Mouse (Mus musculus): ENCODE results near the gene Sec24a.
A peak's percentile ranks its signal among the peaks of the same experiment; 100 is the strongest.
"Not testable (repeated sequence)": the region's sequence is repeated elsewhere in the genome, so short reads cannot be mapped to it uniquely, and the experiment has no call there.

Gene Sec24a

DNA sequence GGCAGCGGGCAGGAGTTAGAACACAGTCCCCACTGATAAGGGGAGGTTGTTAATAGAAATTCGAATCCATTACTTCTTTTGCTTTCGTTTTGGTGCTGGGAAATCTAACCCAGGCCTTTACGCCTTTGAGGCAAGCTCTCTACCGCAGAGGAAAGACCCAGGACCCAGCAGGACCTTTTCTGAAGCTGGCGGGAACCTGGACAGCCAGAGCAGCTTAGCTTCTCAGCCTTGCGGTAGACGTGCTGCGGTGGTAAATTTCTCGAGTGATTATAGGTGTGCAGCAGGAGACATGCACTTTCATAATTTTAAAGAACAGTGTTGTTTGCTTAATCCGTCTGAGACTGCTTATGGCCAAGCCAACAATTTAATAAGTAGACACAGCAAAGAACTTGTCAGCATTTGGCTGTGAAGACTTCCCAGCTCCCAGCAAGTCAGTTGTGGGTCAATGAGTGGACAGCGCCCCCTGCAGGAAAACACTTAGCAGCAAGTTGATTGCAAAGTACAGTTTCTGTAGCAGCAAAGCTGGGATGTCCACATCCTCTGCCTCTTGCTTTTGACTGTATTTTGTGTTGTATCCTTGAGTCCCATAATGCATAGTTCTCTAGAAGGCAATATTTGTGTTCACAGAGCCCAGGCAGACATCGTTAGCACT is 82.0 kb downstream of the Sec24a start:
- peak; percentile 90 for DNase-seq

DNA sequence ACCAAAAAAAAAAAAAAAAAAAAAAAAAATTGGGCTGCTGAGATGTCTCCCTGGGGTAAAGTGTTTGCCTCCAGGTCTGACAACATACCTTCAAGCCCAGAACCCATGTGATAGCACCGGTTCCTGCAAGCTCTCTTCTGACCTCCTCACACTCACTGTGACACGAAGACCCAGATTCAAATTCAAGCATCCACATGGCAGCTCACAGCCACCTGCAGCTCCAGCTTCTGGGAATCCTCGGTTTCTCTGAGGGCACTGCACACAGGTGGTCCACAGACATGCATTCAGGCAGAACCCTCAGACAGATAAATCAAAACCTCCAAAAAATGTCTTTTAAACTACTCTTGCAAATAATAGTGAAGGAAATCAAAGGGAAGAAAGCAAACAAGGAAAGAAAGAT is 84.0 kb downstream of the Sec24a start:
- no peak for DNase-seq

DNA sequence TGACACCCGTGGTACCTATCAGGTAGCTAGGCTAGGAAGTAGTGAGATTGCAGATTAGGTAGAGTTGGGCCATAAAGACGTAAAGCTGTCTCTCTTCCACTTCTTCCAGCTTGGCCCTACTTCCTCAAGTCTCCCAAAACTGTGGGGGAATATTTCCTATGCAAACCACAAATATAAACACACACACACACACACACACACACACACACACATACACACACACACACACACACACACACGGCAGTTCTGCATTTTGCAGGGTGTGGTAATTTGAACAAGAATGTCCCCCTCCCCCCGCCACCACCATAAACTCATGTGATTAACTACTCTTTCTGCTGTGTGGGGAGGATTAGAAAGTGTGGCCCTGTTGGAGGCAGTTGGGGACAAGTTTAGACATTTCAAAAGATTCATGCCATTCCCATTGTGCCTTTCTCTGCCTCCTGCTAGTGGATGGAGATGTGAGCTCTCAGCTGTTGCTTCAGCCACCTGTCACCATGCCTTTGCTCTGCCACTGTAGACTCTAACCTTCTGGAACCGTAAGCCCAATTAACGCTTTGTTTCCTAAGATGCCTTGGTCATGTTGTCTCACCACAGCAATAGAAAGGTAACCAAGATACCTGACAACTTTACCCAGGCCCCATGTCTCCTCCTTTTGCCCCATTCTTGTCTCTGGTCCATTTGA is 85.6 kb downstream of the Sec24a start:
- DNase-seq = no peak

DNA sequence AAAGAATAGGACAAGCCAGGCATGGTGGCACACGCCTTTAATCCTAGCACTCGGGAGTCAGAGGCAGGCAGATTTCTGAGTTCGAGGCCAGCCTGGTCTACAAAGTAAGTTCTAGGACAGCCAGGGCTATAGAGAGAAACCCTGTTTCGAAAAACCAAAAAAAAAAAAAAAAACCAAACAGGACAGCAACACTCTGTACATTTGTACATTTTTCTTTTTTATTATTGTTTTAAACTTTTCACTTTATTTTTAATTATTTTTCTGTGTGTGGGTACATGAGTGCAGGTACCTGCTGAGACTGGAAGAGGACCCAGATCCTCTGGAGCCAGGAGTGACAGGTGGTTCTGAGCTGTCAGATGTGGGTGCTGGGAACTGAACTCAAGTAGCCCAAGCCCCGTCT is 88.0 kb downstream of the Sec24a start:
- DNase-seq = no peak

DNA sequence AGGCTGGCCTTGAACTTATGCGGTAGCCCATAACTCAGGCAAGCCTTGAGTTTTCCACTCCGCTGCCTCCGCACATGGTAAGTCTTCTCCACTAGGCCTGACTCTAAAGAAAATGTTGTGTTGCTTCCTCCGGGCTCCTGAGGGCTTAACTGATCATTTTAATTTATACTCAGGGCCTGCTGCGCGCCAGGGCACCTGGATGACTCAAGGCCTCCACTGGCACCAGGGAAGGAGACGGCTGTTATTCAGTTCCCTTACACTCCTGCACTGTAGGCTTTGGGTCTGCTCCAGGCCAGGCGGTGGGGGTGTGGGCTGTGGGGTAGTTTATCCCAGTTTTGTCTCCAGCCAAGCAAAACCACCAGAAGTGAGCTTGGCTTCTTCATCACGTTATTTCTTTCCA is 90.1 kb downstream of the Sec24a start:
- no peak for DNase-seq

- DNase-seq = no peak
Measured at GRCm38 (mm10) chr11:51671376-51671775, 92.1 kb downstream of the Sec24a start.

DNA sequence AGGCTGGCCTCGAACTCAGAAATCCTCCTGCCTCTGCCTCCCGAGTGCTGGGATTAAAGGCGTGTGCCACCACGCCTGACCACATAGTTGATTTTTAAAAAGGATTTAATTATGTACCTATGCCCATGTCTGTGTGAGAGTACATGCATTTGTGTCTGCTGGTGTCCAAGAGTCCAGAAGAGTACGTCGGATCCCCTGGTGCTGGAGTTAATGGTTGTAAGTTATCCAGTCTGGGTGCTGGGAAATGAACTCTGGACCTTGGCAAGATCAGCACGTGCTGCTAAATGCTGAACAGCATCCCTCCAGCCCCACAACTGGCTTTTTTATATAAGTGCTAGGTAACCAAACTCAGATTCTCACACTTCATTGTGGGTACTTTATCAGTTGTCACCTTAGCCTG is 92.6 kb downstream of the Sec24a start:
- no peak for DNase-seq

GRCm38 (mm10) chr11:51664747-51665146 is 98.7 kb downstream of the Sec24a start:
- DNase-seq = not testable (repeated sequence)

DNA sequence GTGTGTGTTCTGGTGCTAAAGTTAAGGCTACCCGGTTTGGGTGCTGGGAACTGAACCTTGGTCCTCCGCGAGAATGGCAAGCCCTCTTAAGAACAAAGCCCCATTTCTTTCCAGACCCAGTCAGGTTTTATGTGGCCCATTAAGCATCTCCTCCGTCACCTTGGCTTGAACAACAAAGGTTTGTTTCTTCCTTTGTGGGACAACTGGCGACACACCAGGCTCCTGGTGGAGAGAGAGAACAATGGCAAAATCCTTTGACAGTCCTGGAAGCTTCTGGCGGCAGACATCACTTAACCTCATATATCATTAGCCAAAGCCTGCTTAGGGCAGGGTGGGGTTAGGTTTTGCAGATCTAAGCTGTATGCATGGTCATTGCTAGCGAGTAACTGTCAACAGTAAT is 100.8 kb downstream of the Sec24a start:
- peak; percentile 21 for DNase-seq

DNA sequence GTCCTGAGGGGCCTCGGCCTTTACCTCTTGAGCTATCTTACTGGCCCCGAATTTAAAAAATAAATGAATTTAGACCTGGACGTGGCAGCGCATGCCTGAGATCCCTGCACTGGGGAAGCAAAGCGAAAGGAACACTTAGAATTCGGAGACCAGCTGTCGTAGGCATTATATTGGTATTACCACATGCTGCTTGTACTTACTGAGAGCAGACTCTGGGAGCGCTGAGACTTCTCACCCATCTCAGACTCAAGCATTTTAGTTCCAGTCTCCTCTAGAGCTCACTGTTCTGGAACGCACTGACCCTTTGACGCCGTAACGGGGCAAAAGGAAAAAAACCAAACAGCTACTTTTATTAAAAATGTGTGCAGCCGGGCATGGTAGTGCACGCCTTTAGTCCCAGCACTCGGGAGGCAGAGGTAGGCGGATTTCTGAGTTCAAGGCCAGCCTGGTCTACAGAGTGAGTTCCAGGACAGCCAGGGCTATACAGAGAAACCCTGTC is 101.5 kb downstream of the Sec24a start:
- no peak for DNase-seq

- DNase-seq = no peak
Measured at GRCm38 (mm10) chr11:51658705-51659104, 104.7 kb downstream of the Sec24a start.

- DNase-seq = no peak
Measured at GRCm38 (mm10) chr11:51658291-51658690, 105.1 kb downstream of the Sec24a start.

DNA sequence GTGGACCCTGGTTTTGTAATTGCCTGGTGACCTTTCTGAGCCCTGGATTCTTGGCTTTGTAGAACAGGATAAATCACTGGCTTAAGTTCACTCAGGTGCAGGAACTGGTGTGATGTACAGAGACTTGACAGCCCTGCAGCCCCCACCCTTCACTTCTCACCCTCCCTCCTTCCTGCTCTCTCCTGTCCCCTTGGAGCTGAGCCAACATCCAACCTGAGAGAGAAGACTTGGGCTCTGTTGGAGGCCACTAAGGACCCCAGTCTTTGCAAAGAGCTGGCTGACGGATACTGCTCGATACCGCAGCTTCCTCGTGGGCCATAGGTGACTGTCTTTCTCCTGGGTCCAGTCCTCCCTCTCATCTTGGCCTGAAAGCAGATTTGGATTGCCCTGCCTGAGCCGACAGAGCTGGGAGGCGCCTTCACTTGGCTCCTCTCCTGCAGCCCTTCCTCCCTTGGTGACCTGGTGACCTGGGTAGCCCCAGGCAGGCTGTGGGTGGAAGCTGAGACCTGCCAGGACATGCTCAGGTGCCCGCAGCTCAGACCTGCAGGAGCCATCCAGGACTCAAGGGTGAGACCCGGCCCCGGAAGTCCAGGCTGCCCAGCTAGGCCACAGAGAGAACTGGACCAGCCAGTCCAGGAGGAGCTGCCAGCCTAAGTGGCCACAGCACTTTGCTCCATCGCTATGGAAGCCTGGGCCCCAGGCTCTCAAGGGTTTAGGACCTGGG is 106.5 kb downstream of the Sec24a start:
- no peak for DNase-seq

DNA sequence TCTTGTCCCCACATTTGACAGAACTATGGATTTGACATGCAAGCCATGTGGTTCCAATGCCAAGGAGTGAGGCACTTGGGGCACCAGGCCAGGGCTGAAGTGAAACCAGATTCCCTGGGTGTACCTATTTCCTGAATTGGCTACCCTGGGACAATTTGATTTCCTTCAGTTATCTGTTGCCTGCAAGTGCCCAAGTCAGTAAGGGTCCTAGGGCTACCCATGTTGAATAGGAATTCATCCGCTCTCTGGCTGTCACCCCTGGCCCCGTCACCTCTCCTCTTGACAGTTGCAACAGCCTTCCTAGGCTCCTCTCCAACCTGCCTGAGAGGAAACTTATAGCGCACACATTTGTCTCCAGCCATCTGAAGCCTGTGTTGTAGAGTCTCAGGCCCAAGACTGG is 108.5 kb downstream of the Sec24a start:
- no peak for DNase-seq

DNA sequence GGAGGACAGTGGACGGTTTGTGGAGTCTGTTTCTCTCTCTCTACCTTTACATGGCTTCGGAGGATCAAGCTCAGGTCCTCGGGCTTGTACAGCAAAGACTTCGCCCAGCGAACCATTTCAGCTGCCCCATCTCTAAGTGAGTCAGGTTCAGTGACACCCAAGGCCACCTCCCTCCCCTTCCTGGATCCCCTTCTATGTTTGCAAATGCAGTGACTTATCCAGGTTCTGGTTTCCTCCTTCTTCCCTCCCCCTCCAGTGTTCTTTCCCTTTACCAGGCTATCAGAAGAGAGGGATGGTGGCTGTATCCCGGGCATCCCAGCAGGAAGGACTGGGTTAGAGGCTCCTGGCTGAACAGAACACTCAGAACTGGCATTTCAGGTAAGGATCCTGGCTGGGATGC is 109.7 kb downstream of the Sec24a start:
- DNase-seq = no peak

DNA sequence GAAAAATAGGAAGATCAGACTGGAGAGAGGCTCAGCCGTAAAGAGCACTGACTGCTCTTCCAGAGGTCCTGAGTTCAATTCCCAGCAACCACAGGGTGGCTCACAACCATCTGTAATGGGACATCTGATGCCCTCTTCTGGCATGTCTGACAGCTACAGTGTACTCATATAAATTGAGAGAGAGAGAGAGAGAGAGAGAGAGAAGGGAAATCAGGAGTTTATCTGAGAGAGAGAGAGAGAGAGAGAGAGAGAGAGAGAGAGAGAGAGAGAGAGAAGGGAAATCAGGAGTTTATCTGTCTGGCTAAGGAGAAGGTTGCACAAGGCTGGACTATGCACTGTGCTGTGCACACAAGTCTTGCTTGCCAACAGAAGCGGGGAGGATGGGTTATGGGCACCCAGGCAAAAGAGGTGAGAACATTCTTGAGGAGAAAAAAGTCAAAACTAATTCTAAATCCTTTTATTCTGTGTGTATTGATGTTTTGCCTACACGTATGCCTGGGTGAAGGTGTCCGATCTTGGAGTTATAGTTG is 110.5 kb downstream of the Sec24a start:
- DNase-seq = no peak

DNA sequence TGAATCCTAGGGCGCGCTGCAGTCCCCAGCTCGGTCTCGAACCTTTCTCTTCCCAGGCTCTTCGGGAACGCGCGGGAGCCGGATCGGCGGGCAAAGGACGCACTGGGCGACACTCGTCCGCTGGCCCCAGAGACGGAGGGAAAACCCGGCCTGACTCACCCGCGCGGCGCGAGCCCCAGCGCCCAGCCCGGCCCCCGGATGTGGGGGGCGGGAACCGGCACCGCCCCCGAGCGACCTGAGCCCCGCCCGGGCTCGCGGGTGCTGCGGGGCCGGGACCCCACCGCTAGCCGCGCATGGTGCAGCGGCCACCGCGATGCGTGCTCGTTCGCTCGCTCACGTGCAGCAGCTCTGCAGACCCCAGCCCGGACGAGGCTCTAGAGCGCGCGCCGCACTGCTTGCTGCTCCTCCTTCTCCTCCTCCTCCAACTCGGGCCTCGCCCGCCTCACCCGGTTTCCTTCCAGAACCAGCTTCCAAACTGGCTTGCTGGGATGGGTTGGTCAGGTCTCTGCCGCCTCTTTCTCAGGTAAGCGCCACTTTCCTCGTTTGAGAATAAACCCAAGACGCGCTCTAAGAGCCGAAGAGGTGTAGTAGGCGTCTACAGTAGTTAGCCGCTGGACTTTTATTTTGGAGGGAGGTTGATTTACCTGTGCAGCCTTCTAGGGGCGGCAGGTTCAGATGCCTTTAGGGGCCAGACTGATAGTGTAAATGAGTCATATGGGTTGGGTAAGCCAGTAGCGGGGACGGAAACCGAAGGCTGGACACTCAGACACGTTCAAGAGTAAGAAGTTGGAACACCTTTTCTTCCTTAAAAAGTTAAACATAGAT is 112.5 kb downstream of the Sec24a start, which contains the start of the genes N4bp3 and D930048N14Rik:
N4bp3 (minus strand) TSS at position 152 of the 825 bp plus-strand sequence.
D930048N14Rik (plus strand) TSS at position 264 of the 825 bp plus-strand sequence.
- peak; percentile 79 for DNase-seq

DNA sequence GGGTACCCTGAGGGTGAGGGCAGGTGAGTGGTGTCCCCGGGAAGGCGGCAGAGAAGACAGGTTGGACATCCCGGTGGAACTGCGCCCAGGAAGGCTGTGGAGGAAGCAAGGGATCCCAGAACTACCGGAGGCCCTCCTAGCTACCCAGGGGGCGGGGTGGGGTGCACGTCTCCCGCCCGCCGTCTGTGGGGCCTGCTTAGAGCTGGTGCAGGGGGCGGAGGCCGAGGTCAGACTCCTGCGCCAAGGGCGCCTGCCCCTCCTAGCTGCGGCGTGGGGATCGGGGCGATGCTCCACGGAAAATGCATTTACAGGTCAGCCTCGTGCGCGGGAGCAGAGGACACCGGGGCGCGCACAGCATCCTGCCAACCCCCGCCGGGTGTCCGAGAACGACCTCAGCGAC is 113.2 kb downstream of the Sec24a start:
- DNase-seq = no peak

- DNase-seq = peak; percentile 15
Measured at GRCm38 (mm10) chr11:51649889-51650199, 113.6 kb downstream of the Sec24a start.

GRCm38 (mm10) chr11:51649111-51649888 is 114.1 kb downstream of the Sec24a start:
- peak; percentile 26 for DNase-seq

DNA sequence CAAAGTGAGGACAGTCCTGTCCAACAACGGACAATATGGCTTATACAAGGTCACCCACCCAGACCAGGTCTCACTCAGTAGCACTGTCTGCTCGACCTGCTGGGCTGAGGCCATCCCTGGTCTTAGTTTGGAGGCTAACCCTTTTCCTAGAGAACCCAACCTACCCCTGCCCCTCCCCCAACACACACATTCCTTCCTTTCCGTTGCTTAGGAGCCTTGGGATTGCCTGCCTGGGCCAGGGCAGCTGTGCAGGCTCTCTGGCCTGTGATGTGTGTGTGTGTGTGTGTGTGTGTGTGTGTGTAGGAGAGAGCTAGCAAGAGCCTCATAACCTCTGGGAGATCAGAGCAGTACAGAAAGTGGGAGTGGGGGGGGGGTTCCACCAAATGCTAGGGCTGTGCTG is 114.9 kb downstream of the Sec24a start:
- DNase-seq = peak; percentile 49

Data from retina, postnatal 1 day (tissue).